Mouse (Mus musculus) leukemia stem cell, adult 10-12 weeks (primary cell): ENCODE data around the gene Gm3233. TPM values are rescaled to one million over a fixed set of nuclear protein-coding genes. Genes with fewer than 3 reads are reported as not detected.

Source experiments
- polyA plus RNA-seq: library from polyadenylated mRNA; stranded (reverse); fragments of >175 nt; gene quantifications from 2 replicates; pipeline ENCODE4 v1.2.3, GENCODE M21; 2012; ENCODE audit warnings: low replicate concordance

Gene Gm3233
- polyA plus RNA-seq: not detected in 2 replicates

GRCm38 (mm10) chr10:77759582-77759981 lies at the start of gene Gm3233:
TSS of gene Gm3233 (minus strand) at chr10:77759682.

GRCm38 (mm10) chr10:77798921-77799508 lies 39.5 kb upstream of the Gm3233 start, which contains the start of gene Gm19668:
TSS of gene Gm19668 (minus strand) at chr10:77799133.

GRCm38 (mm10) chr10:77794976-77795375 lies 35.5 kb upstream of the Gm3233 start, which contains the start of gene Gm9639:
TSS of gene Gm9639 (minus strand) at chr10:77795076.

GRCm38 (mm10) chr10:77787876-77788275 lies 28.4 kb upstream of the Gm3233 start, which contains the start of gene Gm7137:
TSS of gene Gm7137 (minus strand) at chr10:77788200.

GRCm38 (mm10) chr10:77782442-77782841 lies 23.0 kb upstream of the Gm3233 start, which contains the start of gene Gm3250:
TSS of gene Gm3250 (minus strand) at chr10:77782542.

GRCm38 (mm10) chr10:77776844-77777243 lies 17.4 kb upstream of the Gm3233 start, which contains the start of gene Gm7138:
TSS of gene Gm7138 (minus strand) at chr10:77776944.

GRCm38 (mm10) chr10:77771225-77771624 lies 11.7 kb upstream of the Gm3233 start, which contains the start of gene Gm3238:
TSS of gene Gm3238 (minus strand) at chr10:77771325.

GRCm38 (mm10) chr10:77751254-77751653 lies 8.2 kb downstream of the Gm3233 start, which contains the start of gene Gm9736:
TSS of gene Gm9736 (minus strand) at chr10:77751354.

GRCm38 (mm10) chr10:77741924-77742688 lies 17.4 kb downstream of the Gm3233 start, which contains the start of gene Gm18596:
TSS of gene Gm18596 (minus strand) at chr10:77742638.

GRCm38 (mm10) chr10:77726186-77726585 lies 33.3 kb downstream of the Gm3233 start, which contains the start of gene Gm10100:
TSS of gene Gm10100 (plus strand) at chr10:77726486.

GRCm38 (mm10) chr10:77720299-77720698 lies 39.2 kb downstream of the Gm3233 start, which contains the start of gene Krtap12-1:
TSS of gene Krtap12-1 (plus strand) at chr10:77720599.

GRCm38 (mm10) chr10:77715507-77715906 lies 44.0 kb downstream of the Gm3233 start, which contains the start of gene Gm10142:
TSS of gene Gm10142 (plus strand) at chr10:77715807.

GRCm38 (mm10) chr10:77711157-77711556 lies 48.3 kb downstream of the Gm3233 start, which contains the start of gene Gm10024:
TSS of gene Gm10024 (plus strand) at chr10:77711457.

Other genes starting within 250 kb of the Gm3233 start
- 53.1 and 149 TPM in 2 replicates for gene Fam207a, start 243.9 kb downstream of the Gm3233 start, polyA plus RNA-seq
- 3.8 and 15.3 TPM in 2 replicates for gene Itgb2, start 229.4 kb downstream of the Gm3233 start, polyA plus RNA-seq
- gene Pttg1ip, start 178.0 kb downstream of the Gm3233 start, polyA plus RNA-seq: 22.2 and 37.6 TPM in 2 replicates
- gene Sumo3, start 153.6 kb downstream of the Gm3233 start, polyA plus RNA-seq: 36.3 and 57.5 TPM in 2 replicates
- gene Gm49325, start 153.5 kb downstream of the Gm3233 start, polyA plus RNA-seq: not detected in 2 replicates
- 15.4 and 47.2 TPM in 2 replicates for gene Ube2g2, start 137.4 kb downstream of the Gm3233 start, polyA plus RNA-seq
- gene Tspear, start 73.1 kb downstream of the Gm3233 start, polyA plus RNA-seq: 0.10 and 0.16 TPM in 2 replicates
- gene Gm19402, start 68.9 kb downstream of the Gm3233 start, polyA plus RNA-seq: not detected in 2 replicates
- not detected in 2 replicates for gene Gm9508, start 62.4 kb downstream of the Gm3233 start, polyA plus RNA-seq
- not detected in 2 replicates for gene Gm10272, start 53.1 kb downstream of the Gm3233 start, polyA plus RNA-seq
- not detected in 2 replicates for gene Gm10024, start 48.2 kb downstream of the Gm3233 start, polyA plus RNA-seq
- not detected in 2 replicates for gene Gm10142, start 43.9 kb downstream of the Gm3233 start, polyA plus RNA-seq
- gene Krtap12-1, start 39.1 kb downstream of the Gm3233 start, polyA plus RNA-seq: not detected in 2 replicates
- not detected in 2 replicates for gene Gm10100, start 33.2 kb downstream of the Gm3233 start, polyA plus RNA-seq
- gene Gm18596, start 17.0 kb downstream of the Gm3233 start, polyA plus RNA-seq: 0.22 TPM in 1 of 2 replicates, not detected in the other
- gene Gm9736, start 8.3 kb downstream of the Gm3233 start, polyA plus RNA-seq: not detected in 2 replicates
- 0.28 TPM in 1 of 2 replicates, not detected in the other for gene Gm3238, start 11.6 kb upstream of the Gm3233 start, polyA plus RNA-seq
- not detected in 2 replicates for gene Gm7138, start 17.3 kb upstream of the Gm3233 start, polyA plus RNA-seq
- gene Gm3250, start 22.9 kb upstream of the Gm3233 start, polyA plus RNA-seq: not detected in 2 replicates
- not detected in 2 replicates for gene Gm7137, start 28.5 kb upstream of the Gm3233 start, polyA plus RNA-seq
- not detected in 2 replicates for gene Gm9639, start 35.4 kb upstream of the Gm3233 start, polyA plus RNA-seq
- gene Gm19668, start 39.5 kb upstream of the Gm3233 start, polyA plus RNA-seq: not detected in 2 replicates
- gene Gm9507, start 52.2 kb upstream of the Gm3233 start, polyA plus RNA-seq: not detected in 2 replicates
- not detected in 2 replicates for gene Gm2696, start 55.0 kb upstream of the Gm3233 start, polyA plus RNA-seq
- gene Krtap10-4, start 67.4 kb upstream of the Gm3233 start, polyA plus RNA-seq: not detected in 2 replicates
- gene Krtap10-10, start 76.3 kb upstream of the Gm3233 start, polyA plus RNA-seq: not detected in 2 replicates
- not detected in 2 replicates for gene Gm36176, start 87.1 kb upstream of the Gm3233 start, polyA plus RNA-seq
- not detected in 2 replicates for gene Gm10318, start 93.2 kb upstream of the Gm3233 start, polyA plus RNA-seq
- not detected in 2 replicates for gene Gm3285, start 102.3 kb upstream of the Gm3233 start, polyA plus RNA-seq
- gene Lrrc3, start 142.9 kb upstream of the Gm3233 start, polyA plus RNA-seq: 0.09 and 0.15 TPM in 2 replicates
- gene Trpm2, start 210.9 kb upstream of the Gm3233 start, polyA plus RNA-seq: 2.6 and 5.5 TPM in 2 replicates
- 16.9 and 22.6 TPM in 2 replicates for gene 1810043G02Rik, start 218.8 kb upstream of the Gm3233 start, polyA plus RNA-seq